Mouse (Mus musculus) cerebellum, adult (tissue): ENCODE measurements around the gene Psg17.
"Not testable (repeated sequence)": the region's sequence is repeated elsewhere in the genome, so short reads cannot be mapped to it uniquely, and the experiment has no call there.

Source experiments
- ATAC-seq: cut with Nextera tagmentation; 2 replicates; pipeline ENCODE4 v1.9.2; 2017; ENCODE audit warnings: mild to moderate bottlenecking, moderate library complexity, mixed read lengths; ENCODE audit not compliant: insufficient number of reproducible peaks, low FRiP score, low TSS enrichment

Psg17 gene

DNA sequence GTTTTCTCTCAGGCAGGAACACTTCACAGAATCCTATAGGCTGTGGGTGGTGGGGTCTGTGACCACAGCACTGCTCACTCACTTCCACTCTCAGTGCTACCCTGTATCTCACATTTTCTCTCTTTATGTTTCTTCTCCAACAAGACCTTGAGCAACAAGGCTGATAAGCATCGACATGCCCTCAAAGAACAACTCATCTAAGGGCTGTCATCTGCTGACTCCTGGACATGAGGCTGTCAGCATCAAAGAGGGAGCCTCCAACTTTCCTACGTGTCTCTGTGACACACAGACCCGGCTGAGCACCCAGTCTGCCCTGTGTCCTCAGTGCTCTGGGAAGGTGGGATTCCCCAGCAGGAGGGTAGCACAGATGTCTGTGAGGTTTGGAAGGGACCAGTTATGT is at the start of gene Psg17:
Psg17 (minus strand) TSS at position 101 of the 400 bp plus-strand sequence.
- ATAC-seq, result no peak

DNA sequence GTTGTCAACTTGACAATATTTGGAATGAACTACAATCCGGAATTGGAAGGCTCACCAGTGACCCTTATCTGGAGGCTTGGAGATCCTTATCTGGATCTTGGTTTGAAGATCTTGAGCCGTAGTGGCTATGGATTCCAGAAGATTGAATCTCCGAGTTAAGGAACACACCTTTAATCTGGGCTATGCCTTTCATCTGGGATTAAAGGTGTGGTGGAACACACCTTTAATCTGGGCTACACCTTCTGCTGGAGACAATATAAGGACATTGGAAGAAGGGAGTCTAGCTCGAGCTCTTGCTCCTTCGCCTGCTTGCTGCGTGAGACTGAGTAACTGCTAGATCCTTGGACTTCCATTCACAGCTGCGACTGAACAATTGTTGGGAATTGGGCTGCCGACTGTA is 49.6 kb upstream of the Psg17 start, which contains the start of gene Pglyrp1:
Pglyrp1 (plus strand) TSS at position 301 of the 400 bp plus-strand sequence.
- not testable (repeated sequence) for ATAC-seq

DNA sequence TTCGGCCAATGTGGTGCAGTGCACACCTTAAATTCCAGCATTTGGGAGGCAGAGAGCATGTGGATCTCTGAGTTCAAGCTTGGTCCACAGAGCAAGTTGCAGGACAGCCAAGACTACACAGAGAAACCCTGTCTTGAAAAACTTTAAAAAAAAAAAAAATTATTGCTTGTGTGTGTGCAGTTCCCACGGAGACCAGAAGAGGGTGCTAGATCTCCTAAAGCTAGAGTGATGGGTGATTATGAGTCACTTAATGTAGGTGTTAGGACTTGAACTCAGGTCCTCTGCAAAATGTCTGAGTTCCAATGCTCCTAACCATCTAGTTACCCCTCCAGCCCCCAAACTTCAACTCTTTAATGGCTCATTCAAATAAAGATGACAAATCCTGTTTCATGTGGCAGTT is 47.1 kb upstream of the Psg17 start:
- no peak for ATAC-seq

DNA sequence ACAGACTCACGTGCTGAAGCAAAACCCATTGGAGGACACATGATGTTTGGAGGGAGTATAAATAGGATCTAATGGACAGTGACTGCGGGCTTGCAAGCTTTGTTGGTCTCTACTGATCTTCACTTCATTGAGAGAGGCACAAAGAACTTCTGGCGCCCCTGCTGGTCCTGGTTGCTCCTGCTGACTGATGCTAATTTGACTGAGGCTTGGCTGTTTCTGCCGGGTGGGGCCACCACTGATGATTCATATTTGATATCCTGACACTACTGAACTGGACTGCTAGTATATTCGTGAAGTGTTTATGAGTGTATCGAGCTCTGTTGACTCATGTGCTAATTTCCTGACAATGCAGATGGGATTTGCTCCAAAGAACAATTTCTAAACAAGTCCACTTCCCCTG is 41.4 kb upstream of the Psg17 start:
- ATAC-seq, result no peak

DNA sequence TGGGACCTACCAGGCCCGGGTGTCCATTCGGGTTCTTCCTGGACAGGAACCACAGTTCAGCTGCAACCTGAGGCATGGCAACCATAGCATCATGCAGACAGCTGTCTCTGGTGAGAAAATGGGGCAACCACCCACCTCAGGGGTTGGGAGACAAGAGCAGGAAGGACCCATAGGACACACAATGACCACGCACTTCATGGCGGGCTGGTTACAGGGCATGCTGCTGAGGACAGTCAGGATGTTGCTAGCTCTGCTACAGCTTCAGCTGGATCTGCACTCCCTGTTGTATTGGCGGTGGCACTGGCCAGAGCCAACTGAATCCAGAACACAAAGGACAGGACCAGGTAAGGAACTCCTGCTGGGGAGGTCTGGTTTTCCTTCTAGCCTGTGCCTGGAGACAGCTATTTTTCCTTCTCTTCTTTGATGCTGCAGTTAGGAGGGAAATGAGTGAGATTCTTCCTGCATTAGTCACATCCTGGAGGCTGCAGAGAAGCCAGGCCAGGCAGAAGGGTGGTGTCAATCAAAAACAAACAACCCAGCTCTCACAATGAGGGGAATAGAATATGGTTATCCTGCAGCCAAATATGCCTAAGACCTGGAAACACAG is 37.0 kb upstream of the Psg17 start:
- ATAC-seq, result no peak

DNA sequence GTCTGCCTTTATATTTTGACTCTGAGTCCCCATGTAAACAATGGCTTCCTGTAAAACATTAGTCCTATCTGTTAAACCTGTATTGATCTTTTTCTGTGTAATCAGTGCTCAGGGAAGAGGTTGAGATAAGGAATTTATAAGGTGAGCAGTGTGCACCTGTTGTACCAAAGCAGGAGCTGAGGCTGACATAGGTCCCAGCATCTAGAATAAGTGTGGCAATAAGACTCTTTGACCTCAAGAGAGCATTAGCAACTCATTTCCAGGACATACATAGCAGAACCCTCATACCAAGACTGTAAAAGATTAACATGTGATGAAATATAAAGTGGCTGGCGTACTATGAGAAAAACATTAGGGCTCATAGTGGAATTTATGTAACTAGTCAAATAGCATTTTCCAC is 27.0 kb upstream of the Psg17 start:
- ATAC-seq, result no peak

DNA sequence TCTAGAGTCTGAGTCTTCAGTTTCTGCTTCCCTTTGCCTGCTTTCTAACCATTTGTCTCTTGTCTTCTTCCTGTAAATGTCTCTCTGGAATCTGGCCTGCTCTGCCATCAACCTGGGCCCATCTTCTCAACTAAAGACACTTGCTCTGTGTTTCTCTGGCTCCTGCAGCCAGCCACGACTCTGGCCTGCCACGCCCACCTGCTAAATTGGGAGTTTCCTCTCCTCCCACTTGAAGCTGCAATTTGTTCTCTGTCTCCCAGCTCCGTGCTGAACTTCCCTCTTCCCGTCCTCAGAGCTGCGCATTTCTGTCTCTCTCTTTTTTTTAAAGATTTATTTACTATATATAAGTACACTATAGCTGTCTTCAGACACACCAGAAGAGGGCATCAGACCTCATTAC is 23.4 kb upstream of the Psg17 start:
- no peak for ATAC-seq

DNA sequence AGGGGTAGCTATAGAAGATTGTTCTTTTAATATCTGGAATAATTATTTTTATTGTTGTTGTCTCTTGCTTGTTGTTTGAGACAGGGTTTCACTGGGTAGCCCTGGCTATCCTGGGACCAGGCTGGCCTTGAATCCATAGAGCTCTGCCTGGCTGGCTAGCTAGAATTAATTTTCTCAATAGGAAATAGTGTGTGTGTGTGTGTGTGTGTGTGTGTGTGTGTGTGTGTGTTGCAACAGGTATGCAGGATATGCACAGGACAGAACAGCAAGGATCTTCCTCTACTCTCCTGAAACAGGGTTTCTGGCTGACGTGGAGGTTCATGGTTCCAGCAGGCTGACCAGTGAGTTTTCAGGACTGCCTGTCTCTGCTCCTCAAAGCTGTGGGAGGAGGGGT is 19.8 kb upstream of the Psg17 start:
- no peak for ATAC-seq

DNA sequence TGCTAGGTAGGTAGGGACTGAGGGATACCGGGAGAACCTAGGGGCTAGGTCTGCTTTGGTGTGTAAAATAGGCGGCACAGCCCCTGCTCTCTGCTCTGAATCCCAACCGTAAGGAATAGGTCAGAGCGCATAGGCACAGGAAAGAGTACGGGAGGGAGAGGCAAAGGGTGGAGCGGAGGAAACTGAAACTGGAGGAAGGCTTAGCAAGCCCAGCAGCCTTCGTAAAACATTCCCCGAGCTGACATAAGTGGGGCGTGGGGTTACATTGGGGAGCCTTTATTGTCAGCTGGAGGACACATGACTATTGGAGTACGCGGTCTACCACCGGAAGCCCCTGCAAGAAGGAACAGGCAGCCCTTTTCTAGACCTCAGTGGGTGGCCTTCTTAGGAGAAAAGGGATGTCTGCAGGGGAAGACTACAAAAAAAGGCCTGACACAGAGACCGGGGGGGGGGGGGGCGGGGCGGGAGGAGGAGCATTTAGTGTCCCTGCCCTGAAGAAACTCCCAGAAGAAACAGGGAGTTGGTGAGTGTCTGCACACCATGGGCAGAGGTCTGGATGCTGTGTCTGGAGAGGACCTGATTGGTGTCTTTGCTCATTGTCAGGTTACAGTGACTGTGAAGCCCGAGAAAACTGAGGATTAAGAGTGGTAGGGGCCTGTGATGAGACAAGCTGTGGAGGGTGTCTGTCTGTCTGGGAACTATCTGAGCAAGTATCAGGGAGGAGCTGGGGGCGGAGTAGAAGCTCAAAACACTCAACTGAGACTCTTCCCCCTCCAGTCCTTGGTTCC is 19.2 kb upstream of the Psg17 start:
- ATAC-seq, result no peak; the same call in 1 of the 2 replicates

DNA sequence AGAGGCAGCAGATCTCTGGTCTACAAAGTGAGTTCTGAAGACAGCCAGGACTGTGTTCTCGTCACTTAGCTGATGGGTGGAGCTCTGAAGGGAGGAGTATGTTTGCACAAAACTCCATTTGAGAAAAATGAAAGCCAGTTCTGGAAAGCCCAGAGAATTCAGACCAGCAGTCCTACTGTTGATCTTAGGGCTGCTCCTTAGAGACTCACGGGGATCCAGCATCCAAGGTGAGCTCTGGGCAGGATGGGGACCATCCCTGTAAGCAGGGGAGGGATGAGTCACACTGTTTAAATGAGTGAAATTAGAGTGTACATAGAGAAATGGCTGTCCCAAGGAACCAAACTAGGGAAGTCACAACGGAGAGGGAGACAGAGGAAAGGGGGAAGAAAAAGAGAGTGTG is 18.5 kb upstream of the Psg17 start, which contains the start of gene Mill2:
Mill2 (plus strand) TSS at position 102 of the 400 bp plus-strand sequence.
- no peak for ATAC-seq

DNA sequence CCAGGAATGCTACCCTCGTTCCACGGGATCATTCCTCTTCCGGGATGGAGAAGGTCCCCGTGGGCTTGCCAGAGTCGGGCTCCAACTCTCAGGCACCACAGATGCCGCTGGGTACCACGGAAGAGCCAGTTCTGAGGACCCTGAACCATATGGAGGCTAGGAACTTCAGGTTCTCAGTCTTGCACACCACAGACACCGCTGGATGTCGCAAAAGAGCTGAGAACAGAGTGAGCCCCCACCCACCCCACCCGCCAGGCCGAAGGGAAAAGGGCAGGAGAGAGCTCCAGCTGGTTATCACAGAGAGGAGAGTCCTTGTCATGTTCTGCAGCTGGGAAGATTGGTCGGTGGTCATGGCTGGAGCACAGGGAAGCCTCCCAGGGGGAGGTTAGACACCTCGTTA is 10.9 kb upstream of the Psg17 start:
- ATAC-seq, result no peak

DNA sequence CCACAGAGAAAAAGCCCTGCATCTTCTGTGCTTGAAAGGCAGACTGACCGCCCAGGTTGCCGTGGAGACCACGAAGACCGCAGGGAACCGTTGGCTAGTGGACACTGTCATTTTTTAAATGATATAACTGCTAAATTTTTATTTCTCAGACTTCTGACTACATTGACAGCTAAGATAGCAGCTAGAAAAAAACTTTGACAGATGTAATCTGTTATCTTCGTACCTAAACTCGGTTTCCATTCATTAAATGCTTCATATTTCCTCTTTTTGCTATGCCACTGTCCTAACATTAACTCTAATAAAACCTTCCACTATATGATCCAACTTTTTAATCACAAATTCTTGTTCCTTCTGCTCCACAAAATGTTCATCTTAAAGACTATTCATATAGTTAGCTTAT is 8.1 kb upstream of the Psg17 start:
- no peak for ATAC-seq

DNA sequence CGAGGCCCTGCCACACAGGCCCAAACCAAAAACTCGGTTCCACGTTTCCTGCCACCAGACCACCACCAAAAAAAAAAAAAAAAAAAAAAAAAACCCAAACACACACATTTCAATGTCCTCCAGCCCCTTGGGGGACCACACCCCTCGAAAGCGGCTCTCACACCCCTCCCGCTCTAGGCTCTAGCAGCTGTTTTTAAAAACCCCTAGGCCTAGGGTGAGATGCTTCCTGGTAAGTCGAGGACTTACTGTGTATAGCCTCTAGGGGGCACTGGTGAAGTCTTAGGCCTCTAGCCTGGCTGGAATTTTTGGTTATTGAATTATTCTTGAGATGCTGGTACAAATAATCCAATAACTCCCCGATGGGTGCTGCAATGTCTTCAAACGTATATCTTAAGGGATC is 7.2 kb upstream of the Psg17 start:
- ATAC-seq, result no peak

DNA sequence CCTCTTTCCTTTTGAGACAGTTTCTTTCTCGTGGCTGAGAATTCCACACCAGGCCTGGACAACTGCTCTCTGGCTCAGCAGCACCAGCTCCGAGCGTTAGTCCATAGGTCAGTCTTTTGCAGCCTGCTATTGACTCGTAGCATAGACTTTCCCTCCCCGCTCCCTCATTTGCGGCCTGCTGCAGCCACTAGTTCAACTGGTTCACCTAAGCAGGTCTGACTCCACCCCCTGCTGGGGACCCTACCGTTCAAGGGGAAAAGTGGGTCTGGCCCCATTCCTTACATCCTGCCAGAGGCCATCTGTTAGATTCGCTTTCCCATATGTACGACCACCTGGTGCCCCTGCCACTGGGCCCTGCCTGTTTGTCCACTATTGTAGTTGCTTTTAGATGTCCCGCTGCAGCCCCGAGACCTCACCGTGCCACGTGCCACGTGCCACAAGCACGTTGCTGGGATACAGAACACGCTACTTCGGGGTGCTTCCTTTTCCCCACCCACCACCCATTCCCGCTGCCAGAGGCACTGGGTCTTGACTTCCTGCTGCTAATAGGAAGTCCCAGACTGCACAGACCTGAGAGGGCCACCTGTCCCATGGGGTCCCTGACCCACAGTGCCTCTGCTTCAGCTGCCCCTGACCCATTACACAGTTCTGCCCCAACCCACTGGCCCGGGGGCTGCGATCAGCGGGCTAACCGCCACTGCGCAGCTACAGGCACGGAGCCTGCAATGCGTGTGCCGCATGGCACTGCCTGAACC is 6.6 kb upstream of the Psg17 start:
- no peak for ATAC-seq

DNA sequence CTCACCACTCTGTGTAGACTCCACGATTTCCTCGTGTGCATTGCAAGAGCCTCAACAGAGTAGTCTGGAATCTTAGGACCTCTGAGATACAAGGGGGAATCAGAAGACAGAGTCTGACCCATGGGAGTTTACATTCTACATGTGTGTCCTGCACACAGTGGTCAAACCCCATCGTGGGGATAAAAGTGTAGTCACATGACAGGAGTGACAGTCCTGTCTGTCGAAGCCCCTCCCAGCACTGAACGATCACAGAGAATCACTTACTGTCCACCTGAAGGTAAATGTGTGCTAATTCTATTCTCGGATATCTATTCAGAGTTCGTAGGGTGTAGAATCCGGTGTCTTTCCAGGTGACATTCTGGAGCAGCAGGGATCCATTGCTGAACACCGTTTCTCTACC is 3.1 kb downstream of the Psg17 start:
- ATAC-seq, result no peak

DNA sequence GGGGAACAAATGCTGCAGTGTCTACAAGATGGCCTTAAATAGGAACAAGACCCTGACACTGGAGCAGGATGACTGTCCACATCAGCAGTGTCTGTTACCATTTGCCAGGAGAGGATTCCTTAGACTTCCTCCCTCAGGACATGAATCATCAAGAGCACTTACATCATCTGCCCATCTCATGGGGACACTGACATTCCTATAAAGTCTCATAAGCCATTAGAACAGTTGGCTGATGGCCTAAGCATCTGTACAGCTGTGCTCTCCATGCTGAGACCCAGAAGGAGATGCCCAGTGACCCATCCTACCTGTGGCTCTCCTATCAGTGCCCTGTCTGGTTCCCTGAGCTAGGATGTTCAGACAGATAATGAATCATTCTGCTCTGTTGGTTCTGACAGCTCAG is 17.9 kb downstream of the Psg17 start:
- no peak for ATAC-seq

DNA sequence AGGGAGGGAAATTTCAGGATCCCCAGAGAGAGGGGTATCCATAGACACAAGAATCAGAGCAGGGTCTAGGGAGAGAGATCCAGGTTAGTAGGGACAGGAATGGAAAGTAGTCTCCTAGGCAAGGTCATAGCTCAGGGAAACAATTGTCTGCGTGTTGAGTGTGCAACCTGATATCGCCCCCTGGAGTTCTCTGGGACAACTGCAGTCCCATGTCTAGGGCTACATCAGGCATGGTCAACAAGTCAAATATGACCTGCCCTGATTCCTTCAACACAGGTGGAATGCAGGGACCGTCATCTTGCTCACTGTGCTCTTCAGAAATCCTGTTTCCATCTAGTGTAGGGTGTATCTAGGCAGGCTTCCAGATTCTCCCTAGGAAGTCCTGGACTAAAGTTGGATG is 22.3 kb downstream of the Psg17 start:
- ATAC-seq, result no peak

DNA sequence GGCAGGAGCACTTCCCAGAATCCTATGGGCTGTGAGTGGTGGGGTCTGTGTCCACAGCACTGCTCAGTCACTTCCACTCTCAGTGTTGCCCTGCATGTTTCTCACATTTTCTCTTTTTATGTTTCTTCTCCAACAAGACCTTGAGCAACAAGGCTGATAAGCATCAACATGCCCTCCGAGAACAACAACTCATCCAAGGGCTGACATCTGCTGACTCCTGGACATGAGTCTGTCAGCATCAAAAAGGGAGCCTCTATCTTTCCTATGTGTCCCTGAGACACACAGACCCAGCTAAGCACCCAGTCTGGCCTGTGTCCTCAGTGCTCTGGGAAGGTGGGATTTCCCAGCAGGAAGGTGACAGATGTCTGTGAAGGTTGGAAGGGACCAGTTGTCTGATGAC is 23.0 kb downstream of the Psg17 start, which contains the start of gene Psg19:
Psg19 (minus strand) TSS at position 101 of the 400 bp plus-strand sequence.
- no peak for ATAC-seq

DNA sequence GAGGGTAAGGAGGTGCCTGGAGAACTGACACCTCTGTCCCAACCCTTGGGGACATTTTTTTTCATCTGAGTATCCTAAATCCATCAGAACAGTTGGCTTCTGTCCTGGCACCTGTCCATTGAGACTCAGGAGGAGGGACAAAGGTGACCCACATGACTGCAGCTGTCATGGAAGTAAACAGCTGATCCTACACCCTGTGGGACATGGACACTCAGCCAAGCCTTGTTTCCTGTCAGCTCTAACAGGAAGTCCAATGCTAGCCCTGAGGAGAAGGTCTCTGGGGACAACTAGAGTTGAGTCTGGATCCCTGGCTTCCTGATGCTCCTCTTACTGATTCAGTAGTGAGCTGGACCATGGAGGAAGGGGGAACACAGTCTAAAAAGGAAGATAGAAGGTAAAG is 30.7 kb downstream of the Psg17 start:
- not testable (repeated sequence) for ATAC-seq

DNA sequence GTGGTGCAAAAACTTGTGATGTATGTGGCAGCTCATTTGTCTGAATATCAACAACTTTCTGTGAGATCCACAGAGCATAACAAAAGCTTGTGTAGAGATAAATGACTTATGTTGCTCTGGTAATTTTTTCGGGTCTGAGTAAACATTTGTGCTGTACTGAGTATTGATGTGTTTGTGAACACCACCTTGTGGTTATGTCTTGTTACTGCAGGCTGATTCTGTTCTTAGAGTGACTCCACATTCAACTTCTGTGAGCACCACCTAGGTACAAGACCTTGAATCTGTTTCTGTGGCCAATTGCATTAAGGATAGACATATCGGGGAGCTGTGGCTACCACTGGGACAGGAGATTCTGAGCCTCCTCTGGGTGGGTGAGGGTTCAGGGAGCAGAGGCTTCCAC is 40.1 kb downstream of the Psg17 start:
- not testable (repeated sequence) for ATAC-seq

DNA sequence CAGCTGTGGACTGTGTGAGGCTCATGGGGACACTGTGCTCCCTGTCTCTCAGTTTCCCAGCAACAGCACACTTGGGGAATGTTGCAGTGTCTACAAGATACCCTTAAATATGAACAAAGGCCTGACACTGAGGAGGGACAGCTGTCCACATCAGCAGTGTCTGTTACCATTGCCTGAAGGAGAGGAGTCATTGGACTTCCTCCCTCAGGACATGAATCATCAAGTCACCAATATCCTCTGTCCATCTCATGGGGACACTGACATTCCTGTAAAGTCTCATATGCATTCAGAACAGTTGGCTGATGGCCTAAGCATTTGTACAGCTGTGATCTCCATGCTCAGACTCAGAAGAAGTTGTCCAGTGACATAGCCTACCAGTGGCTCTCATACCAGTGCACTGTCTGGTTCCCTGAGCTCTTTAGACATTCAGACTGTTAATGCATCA is 42.0 kb downstream of the Psg17 start:
- ATAC-seq, result no peak
